Mouse (Mus musculus) ES-Bruce4 (cell line): ENCODE results near the gene Pcif1.

ENCODE experiments used
- CTCF ChIP-seq: IDR thresholded peaks from one replicate; pipeline ENCODE4 v1.8.1; 2011; ENCODE audit warnings: low read depth, low read length
- EP300 ChIP-seq: IDR thresholded peaks from 2 replicates; pipeline ENCODE4 v1.6.1; 2011; ENCODE audit warnings: low read depth, low read length; ENCODE audit not compliant: insufficient read depth
- POLR2A ChIP-seq: IDR thresholded peaks from one replicate; pipeline ENCODE4 v1.8.1; 2011; ENCODE audit warnings: low read length; ENCODE audit not compliant: insufficient read depth

- TF ChIP-seq POLR2A (no peak), CTCF (no peak), EP300 (no peak)
Measured at GRCm38 (mm10) chr2:164910360-164911061, 31.4 kb downstream of the Pcif1 start.
